Mouse (Mus musculus): ENCODE results near the gene Sectm1a. TPM values are rescaled to one million over a fixed set of nuclear protein-coding genes. Genes with fewer than 3 reads are reported as not detected.
"Not testable (repeated sequence)": the region's sequence is repeated elsewhere in the genome, so short reads cannot be mapped to it uniquely, and the experiment has no call there.

Gene Sectm1a
- total RNA-seq, 2 experiments from 2014 or later, result not detected

DNA sequence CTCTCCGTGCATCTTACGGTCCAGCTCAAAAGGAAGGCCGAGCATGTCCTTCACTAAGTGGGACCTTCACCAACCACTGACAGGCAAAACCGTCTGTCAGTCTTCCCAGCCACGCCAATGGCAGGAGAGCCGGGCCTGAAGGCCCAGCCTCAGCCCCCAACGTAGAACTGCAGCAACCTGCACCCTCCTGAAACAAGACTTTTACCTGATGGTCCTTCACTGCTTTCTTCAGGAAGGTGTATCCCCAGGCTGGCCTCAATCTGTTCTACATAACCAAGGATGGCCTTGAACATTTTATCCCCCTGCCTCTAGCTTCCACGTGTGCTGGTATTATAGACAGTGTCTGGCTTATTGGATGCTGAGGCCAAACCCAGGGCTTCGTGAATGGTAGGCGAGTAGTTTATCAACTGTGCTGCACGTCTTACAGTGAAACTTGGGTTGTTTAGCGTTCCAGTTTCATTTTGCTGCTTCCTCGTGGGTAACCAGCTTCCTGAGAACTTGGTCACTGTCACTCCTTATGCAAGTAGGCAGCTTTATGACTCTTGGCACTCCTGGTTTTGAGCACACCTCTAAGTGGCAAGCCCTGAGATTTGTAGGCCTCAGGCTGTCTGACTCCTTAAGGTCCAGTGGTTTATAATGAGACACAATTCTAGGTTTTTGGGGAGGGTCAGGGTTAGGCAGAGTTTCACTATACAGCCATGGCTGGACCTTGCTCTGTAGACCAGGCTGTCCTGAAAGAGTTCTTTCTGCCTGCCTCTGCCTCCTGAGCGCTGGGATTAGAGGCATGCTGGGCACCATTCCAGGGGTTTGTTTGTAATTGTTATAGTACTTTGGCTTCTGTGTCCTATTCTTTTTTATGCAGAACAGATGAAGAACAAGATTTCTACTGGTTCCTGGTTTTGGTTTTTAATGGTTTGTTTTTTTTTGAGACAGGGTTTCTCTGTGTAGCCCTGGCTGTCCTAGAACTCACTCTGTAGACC, 11.9 kb upstream of the Sectm1a start:
- DNase-seq (ENCODE audit: extremely low spot score in 1 of 2, low spot score in 2 of 2), result no peak
- intact Hi-C loops (cut with DNase I), result no loop called here

DNA sequence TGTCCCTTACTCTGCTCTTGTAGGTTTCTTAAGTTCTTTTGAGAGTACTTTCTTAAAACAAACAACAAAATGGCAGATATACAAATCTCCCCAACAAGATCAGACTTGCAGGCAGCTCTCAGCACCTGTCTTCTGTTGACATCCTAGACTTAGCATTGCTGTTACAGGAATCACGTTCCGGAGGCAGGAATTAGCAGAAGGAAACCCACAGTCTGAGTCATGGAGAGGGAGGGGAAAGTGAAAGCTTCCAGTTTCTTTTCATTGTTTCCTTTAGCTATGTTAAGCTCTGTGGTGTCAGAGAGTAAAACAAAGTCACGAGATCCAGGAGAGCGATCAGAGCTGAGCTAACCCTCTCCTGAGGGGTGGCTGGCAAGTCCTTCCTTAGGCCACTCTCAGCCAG, 9.9 kb upstream of the Sectm1a start:
- DNase-seq (ENCODE audit: extremely low spot score in 1 of 2, low spot score in 2 of 2), result no peak
- intact Hi-C loops (cut with DNase I), result no loop called here

- DNase-seq (ENCODE audit: extremely low spot score in 1 of 2, low spot score in 2 of 2), result no peak
- intact Hi-C loops (cut with DNase I), result no loop called here
These were observed 8.9 kb upstream of the Sectm1a start for GRCm38 (mm10) chr11:121089756-121090546.

DNA sequence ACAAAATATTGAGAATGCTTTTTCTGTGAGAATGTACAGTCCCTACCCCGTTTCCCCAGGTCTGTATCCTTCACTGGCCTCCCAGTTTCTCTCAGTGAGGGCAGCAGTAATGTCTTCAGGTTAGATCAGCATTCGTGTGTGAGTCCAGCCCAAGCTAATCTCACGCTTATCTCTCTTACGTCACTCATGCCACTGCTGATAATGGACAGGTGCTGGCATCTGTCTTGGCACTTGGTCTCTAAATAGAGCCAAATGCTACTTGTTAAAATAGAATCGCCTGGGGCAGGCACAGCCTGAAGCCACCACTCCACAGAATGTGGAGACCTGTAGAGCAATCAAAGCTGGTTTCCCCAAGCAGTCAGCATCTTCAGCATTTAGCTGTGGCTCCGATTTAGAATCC, 8.0 kb upstream of the Sectm1a start:
- DNase-seq (ENCODE audit: extremely low spot score in 1 of 2, low spot score in 2 of 2), result no peak
- intact Hi-C loops (cut with DNase I), result no loop called here

- no peak for DNase-seq (ENCODE audit: extremely low spot score in 1 of 2, low spot score in 2 of 2)
- intact Hi-C loops (cut with DNase I), result no loop called here
These were observed 5.3 kb upstream of the Sectm1a start for GRCm38 (mm10) chr11:121086296-121086695.

DNA sequence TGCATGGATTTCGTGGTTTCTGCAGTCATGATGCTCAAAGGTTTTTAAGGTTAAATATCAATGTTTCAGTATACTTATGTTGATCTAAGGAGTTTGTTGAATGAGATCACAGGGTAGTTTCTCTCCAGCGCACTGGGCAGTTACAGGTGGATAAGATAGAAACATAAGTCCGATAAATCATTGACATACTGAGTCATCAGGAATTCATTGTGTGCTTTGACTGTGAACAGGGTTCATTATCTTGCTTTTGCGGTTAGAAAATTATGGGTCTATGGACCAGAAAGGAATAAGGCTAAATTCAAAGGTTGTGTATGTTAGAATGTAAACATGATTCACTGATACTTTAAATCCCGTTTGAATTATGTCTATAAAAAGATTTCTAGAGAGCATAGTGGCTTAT, 4.2 kb upstream of the Sectm1a start:
- intact Hi-C loops (cut with DNase I), result no loop called here
- DNase-seq (ENCODE audit: extremely low spot score in 1 of 2, low spot score in 2 of 2), result no peak

DNA sequence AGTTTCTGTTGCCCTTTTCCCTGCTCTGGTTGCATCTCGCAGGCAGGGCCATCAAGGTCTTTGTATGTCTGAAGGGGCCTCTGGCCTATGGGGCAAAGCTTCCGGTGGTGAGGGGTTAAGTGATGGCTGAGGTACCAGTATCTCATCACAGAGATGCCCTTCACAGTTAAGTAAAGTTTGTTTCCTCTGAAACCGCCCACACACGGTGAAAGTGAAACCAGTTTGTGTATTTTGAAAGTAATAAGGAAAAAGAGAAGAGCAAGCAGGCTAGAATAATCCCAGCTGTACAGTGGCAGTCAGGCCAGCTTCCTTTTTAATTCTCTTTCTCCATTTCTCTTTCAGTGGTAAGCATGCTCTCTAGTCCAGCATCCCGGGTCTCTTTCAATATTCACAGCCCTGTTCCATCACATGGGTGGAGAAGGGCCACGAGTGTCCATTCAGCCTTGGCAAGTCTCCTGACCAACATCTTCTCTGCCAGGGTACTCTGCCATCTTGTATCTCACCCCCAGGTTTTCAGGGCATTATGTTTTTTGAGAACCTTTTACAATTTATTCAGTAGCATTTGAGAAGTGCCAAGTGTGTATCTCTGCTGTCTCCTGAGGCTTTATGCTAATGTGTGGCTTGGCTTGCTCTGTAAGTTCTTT, 2.0 kb upstream of the Sectm1a start:
- intact Hi-C loops (cut with DNase I), result no loop called here
- DNase-seq (ENCODE audit: extremely low spot score in 1 of 2, low spot score in 2 of 2), result no peak

DNA sequence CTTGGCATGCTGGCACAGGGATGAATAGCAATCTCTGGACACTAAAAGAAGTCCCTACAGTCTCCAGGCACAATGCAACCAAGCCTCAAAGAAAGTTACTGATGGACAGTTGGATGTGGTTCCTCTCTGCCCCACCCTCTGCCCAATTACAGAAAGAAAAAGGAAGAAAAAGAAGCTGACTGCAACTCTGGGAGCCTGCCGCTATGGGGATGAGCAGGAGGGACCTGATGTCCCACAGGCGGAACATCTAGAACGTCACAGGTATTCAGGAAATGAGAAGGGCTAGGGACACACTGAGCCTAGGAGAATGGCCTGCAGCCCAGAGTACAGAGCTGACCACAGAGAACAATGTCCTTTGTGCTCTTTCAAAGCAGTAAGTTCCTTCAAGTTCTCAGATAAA, 1.2 kb upstream of the Sectm1a start:
- intact Hi-C loops (cut with DNase I), result no loop called here
- no peak for DNase-seq (ENCODE audit: extremely low spot score in 1 of 2, low spot score in 2 of 2)

DNA sequence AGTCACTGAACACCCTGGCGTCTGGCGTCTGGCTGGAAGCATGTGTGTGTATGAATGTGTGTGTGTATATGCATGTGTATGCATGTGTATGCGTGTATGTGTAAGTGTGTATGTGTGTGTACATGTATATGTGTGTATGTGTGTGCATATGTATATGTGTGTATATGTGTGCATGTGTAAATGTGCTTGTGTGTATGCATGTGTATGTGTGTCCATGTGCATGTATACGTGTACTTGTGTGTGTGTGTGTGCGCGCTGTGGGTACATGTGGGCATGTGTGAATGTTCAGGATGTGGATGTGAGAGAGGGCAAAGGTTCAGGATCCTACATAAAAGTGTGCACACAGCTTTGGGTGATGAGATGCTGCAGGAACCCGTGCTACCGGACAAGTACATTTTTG, 690 bp downstream of the Sectm1a start:
- no peak for DNase-seq (ENCODE audit: extremely low spot score in 1 of 2, low spot score in 2 of 2)
- intact Hi-C loops (cut with DNase I), result no loop called here

DNA sequence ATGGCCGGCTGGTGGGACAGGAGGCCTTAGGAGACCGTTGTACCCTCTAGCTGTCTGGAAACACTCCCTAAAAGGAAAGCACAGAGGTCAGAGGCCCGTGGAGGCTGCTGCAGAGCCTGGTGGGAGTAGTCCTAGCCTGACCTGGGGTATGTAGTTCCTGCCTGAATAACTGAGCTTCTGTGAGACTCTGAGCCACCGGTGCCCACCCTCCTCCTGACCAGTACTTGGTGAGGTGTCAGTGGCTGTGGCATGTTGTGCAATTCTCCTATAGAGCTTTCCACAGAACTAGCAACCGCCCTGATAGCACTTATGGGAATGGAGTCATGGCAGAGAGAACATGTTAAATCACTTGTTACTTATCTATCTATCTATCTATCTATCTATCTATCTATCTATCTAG, 5.4 kb downstream of the Sectm1a start:
- no peak for DNase-seq (ENCODE audit: extremely low spot score in 1 of 2, low spot score in 2 of 2)
- intact Hi-C loops (cut with DNase I), result no loop called here

GRCm38 (mm10) chr11:121069662-121070061, 11.4 kb downstream of the Sectm1a start:
- DNase-seq (ENCODE audit: extremely low spot score in 1 of 2, low spot score in 2 of 2); intact Hi-C loops (cut with DNase I): not testable (repeated sequence)

DNA sequence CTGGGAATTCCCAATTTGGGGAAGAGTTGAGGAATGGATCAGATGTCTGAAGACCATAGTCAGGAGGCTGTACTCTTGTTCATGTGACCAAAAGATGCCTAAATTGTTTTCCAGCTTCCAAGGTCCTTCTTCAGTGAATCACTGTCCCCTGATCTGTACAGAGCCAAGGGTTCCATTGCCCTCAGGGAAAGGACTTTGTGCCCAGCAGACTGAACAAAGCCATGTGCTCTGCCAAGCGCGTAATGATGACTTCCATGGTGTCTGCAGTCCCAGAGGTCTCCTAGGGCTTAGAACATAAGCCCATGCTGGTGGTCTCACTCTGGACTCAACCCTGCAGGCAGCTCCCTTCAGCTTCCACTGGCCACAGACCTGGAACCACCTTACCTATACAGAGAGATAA, 13.1 kb downstream of the Sectm1a start:
- intact Hi-C loops (cut with DNase I), result no loop called here

GRCm38 (mm10) chr11:121064197-121064596, 16.8 kb downstream of the Sectm1a start:
- intact Hi-C loops (cut with DNase I), result no loop called here
- DNase-seq (ENCODE audit: extremely low spot score in 1 of 2, low spot score in 2 of 2), result no peak

More for the DNA sequence above, 13.1 kb downstream of the Sectm1a start:
- no peak for DNase-seq (ENCODE audit: extremely low spot score in 1 of 2, low spot score in 2 of 2)

GRCm38 (mm10) chr11:121063379-121063778, 17.6 kb downstream of the Sectm1a start, which contains the start of gene Sectm1b:
Sectm1b (minus strand) TSS chr11:121063569.
- no peak for DNase-seq (ENCODE audit: extremely low spot score in 1 of 2, low spot score in 2 of 2)
- intact Hi-C loops (cut with DNase I), result no loop called here

DNA sequence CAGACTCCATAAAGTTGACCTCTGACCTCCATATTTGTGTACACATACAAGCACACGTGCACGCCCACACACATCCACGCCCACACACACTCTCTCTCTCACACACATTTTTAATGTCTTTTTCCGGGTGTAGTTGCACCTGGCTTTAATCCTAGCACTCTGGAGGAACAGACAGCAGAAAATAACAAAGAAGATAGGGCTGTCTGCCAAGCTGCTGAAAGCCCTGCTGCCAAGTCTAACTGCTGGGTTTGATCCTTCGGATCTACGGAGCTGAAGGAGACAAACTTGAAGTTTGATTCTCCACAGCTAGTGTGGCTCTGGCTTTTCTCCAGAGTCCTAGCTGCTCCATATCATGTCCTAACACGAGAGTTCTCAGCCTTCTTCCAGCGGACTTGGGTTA, 19.4 kb downstream of the Sectm1a start:
- peak in 1 of 2 experiments; percentile 5 for DNase-seq (ENCODE audit: extremely low spot score in 1 of 2, low spot score in 2 of 2)
- intact Hi-C loops (cut with DNase I), result no loop called here

DNA sequence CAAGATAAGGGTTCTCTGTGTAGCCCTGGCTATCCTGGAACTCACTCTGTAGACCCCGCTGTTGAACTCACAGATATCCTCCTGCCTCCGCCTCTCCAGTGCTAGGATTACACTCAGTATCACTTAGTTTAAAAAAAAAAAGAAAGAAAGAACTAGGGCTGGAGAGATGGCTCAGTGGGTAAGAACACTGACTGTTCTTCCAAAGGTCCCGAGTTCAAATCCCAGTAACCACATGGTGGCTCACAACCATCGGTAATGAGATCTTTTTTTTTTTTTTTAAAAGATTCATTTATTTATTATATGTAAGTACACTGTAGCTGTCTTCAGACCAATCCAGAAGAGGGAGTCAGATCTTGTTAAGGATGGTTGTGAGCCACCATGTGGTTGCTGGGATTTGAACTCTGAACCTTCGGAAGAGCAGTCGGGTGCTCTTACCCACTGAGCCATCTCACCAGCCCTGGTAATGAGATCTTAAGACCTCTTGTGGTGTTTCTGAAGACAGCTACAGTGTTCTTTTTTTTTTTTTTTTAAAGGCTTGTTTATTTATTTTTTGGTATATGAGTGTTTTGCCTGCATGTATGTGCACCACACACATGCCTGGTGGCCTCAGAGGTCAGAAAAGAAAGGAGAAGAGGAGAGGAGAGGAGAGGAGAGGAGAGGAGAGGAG, 20.5 kb downstream of the Sectm1a start:
- DNase-seq (ENCODE audit: extremely low spot score in 1 of 2, low spot score in 2 of 2); intact Hi-C loops (cut with DNase I): not testable (repeated sequence)

DNA sequence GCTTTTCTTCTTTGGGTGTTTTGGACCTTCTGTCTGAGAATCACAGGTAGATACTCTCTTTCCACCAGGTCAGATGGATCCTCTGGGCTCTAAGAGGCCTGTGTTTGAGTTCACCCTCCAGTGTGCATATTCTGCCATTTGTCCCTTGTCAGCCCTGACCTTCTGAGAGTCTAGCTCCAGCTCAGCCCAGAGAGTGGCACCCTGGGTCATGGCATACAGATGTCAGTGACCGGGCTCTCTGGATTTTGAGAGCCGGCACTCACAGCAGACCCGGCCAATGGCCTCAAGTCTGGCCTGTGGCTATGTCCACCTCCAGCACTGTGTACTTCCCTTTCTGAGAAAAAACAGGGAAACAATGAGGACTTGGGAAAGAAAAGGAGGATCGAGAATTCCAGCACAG, 21.5 kb downstream of the Sectm1a start:
- DNase-seq (ENCODE audit: extremely low spot score in 1 of 2, low spot score in 2 of 2), result no peak
- intact Hi-C loops (cut with DNase I), result no loop called here

- intact Hi-C loops (cut with DNase I), result no loop called here
- no peak for DNase-seq (ENCODE audit: extremely low spot score in 1 of 2, low spot score in 2 of 2)
These were observed 22.1 kb downstream of the Sectm1a start for GRCm38 (mm10) chr11:121058956-121059355.

DNA sequence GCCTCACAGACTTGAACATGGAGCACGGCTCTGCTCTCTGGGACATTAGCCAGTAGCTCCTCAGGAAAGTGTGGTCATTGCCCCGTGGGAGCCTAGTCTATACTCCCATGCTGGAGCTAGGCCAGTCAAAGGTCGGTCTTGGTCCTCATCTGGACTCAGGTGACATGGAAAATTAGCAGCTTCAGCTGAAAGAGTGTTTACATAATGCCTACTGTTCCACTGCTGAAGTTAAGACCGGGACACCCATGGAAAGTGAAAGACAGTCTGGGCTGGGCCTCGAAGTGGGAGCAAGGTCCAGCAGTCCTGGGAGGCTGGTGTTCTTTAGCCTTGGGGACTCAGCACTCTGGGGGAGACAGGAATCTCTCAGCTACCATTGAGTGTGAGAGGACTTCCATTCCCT, 22.9 kb downstream of the Sectm1a start:
- intact Hi-C loops (cut with DNase I), result no loop called here
- no peak for DNase-seq (ENCODE audit: extremely low spot score in 1 of 2, low spot score in 2 of 2)

All from left cerebral cortex, postnatal 10 days (tissue).